Mouse (Mus musculus) olfactory bulb, adult 2 months (tissue): ENCODE measurements around the gene Gdf15.

ENCODE experiments used
- CTCF ChIP-seq: fragments of 200-500 bp; IDR thresholded peaks from 2 replicates; pipeline ENCODE4 v1.5.1; 2012; ENCODE audit warnings: low read depth, mild to moderate bottlenecking, low read length, moderate library complexity; ENCODE audit not compliant: insufficient read depth
- POLR2A ChIP-seq: fragments of 200-500 bp; IDR thresholded peaks from 2 replicates; pipeline ENCODE4 v1.6.1; 2012; ENCODE audit warnings: mild to moderate bottlenecking, low read depth, low read length, moderate library complexity; ENCODE audit not compliant: insufficient read depth

DNA sequence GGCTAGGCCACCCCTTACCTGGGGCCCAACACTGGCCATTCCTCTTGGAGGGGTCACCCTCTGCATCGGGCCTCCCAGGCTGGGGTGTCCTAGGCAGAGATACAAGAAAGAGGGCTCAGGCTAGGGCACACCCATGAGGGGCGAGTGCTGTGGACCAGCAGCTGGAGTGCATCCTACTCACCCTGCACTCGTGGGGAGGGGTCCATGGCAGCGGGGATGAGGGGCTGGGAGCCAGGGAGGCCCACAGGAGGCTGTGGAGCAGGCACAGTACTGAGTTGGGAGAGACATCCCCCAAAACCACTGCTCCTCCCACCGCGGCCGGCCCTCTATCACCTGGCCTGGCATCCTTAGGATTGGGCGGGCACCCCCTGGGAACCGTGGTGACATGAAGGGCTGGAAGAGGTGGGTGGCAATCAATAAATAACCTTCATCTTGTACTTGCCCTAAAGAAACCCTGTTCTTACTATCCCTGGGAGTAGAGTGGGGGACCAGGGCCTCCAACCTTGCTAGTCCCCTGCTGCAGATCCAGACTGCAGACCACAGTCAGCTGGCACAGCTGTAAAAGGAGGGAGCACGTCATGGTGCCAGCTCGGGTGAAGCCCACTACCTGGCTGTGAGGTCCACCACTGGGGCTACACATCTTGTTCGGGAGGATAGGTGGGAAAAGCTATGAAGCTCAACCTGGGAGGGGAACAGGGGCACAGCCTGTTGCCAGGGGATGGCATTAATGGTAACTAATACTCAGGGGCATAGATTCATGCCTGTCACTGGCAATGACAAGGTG, 32.6 kb downstream of the Gdf15 start:
- TF ChIP-seq POLR2A (no peak), CTCF (no peak)
